1 mouse cellular context compared by ENCODE assay signal in the genomic region with DNA sequence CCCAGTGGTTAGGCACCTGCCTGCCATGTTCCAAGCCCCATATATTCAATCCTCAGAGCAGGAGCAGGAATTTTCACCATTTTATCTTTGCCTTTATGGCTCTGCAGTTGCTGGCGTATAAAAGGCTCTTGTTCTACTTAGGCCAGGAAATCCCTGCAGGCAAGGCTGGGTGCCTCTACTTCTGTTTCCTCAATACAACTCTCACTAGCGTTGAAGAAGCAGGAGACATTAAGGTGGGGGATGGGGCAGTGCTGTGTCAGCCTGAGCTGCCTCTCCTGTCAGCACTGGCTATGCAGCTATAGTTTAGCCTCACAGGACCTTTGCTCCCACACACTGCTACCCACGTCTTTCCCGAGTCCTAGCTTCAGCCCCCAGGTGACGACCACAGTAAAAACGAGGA.
TF ChIP-seq lines count a peak whose summit lies in the region.

No protein-coding gene starts in this region.

TF ChIP-seq in MEL, 35 proteins besides CTCF, POLR2A, EP300 and RAD21 (continued from another document):
- no peak for TF ChIP-seq E2F4 (IDR thresholded peaks at IDR 0.05; ENCODE audit: borderline replicate concordance, low read depth, low read length)
- no peak for TF ChIP-seq RCOR1 (IDR thresholded peaks at IDR 0.05; ENCODE audit: low read depth, low read length)
- TF ChIP-seq ZC3H11A (IDR thresholded peaks at IDR 0.05; ENCODE audit: low read depth, low read length), result no peak
- no peak for TF ChIP-seq SIN3A (IDR thresholded peaks at IDR 0.05; ENCODE audit: low read length)
- no peak for TF ChIP-seq MAFK (IDR thresholded peaks at IDR 0.05; ENCODE audit: borderline replicate concordance, low read depth, low read length)
TF ChIP-seq in MEL: peak in this region for 0.
